Mouse (Mus musculus) adrenal gland, postnatal 36 days (tissue): ENCODE results near the gene Mki67. TPM values are rescaled to one million over a fixed set of nuclear protein-coding genes. Genes with fewer than 3 reads are reported as not detected.
"Not testable (repeated sequence)": the region's sequence is repeated elsewhere in the genome, so short reads cannot be mapped to it uniquely, and the experiment has no call there.

Experiments used
- DNase-seq, 2 experiments: peaks; one replicate each; pipeline ENCODE4 v3.0.0; 2021; ENCODE audit warnings: mixed read lengths in 1 of 2
- total RNA-seq, 2 experiments: library from RNA; stranded (reverse); gene quantifications; 2 replicates each; pipeline ENCODE4 v1.2.3; 2021

The Mki67 gene
- total RNA-seq, 2 experiments from 2014 or later = 9.3 to 10.4 TPM

GRCm38 (mm10) chr7:135716968-135717557 is 902 bp upstream of the Mki67 start:
- no peak for DNase-seq

GRCm38 (mm10) chr7:135716445-135716877 is 300 bp upstream of the Mki67 start:
- DNase-seq = peak; percentile 92 to 93

- no peak for DNase-seq
These were observed 995 bp downstream of the Mki67 start for GRCm38 (mm10) chr7:135715166-135715565.

- no peak for DNase-seq
These were observed 2.8 kb downstream of the Mki67 start for GRCm38 (mm10) chr7:135713326-135713725.

- DNase-seq = no peak
These were observed 3.6 kb downstream of the Mki67 start for GRCm38 (mm10) chr7:135712534-135712933.

- DNase-seq = no peak
These were observed 5.5 kb downstream of the Mki67 start for GRCm38 (mm10) chr7:135710702-135711101.

GRCm38 (mm10) chr7:135705753-135706152 is 10.4 kb downstream of the Mki67 start:
- DNase-seq = no peak

GRCm38 (mm10) chr7:135705083-135705482 is 11.1 kb downstream of the Mki67 start:
- no peak for DNase-seq

- no peak for DNase-seq
These were observed 11.9 kb downstream of the Mki67 start for GRCm38 (mm10) chr7:135704251-135704650.

- no peak for DNase-seq
These were observed 12.5 kb downstream of the Mki67 start for GRCm38 (mm10) chr7:135703600-135704148.

- not testable (repeated sequence) for DNase-seq
These were observed 16.8 kb downstream of the Mki67 start for GRCm38 (mm10) chr7:135699351-135699750.

GRCm38 (mm10) chr7:135698362-135698761 is 17.8 kb downstream of the Mki67 start:
- no peak for DNase-seq

- not testable (repeated sequence) for DNase-seq
These were observed 19.0 kb downstream of the Mki67 start for GRCm38 (mm10) chr7:135697021-135697740.

- DNase-seq = no peak
These were observed 20.0 kb downstream of the Mki67 start for GRCm38 (mm10) chr7:135696127-135696526.

GRCm38 (mm10) chr7:135694796-135695195 is 21.4 kb downstream of the Mki67 start:
- no peak for DNase-seq

GRCm38 (mm10) chr7:135694130-135694529 is 22.0 kb downstream of the Mki67 start:
- no peak for DNase-seq

- no peak for DNase-seq
These were observed 24.2 kb downstream of the Mki67 start for GRCm38 (mm10) chr7:135691941-135692340.

GRCm38 (mm10) chr7:135689396-135689795 is 26.8 kb downstream of the Mki67 start:
- no peak for DNase-seq

GRCm38 (mm10) chr7:135684938-135685337 is 31.2 kb downstream of the Mki67 start:
- DNase-seq = no peak

- DNase-seq = not testable (repeated sequence)
These were observed 32.1 kb downstream of the Mki67 start for GRCm38 (mm10) chr7:135684098-135684497.

GRCm38 (mm10) chr7:135680334-135680733 is 35.8 kb downstream of the Mki67 start:
- peak; percentile 63 to 64 for DNase-seq

- DNase-seq = no peak
These were observed 39.4 kb downstream of the Mki67 start for GRCm38 (mm10) chr7:135676722-135677121.

- DNase-seq = peak; percentile 32 to 47
These were observed 42.6 kb downstream of the Mki67 start for GRCm38 (mm10) chr7:135673576-135673975.
